In the genomic region with DNA sequence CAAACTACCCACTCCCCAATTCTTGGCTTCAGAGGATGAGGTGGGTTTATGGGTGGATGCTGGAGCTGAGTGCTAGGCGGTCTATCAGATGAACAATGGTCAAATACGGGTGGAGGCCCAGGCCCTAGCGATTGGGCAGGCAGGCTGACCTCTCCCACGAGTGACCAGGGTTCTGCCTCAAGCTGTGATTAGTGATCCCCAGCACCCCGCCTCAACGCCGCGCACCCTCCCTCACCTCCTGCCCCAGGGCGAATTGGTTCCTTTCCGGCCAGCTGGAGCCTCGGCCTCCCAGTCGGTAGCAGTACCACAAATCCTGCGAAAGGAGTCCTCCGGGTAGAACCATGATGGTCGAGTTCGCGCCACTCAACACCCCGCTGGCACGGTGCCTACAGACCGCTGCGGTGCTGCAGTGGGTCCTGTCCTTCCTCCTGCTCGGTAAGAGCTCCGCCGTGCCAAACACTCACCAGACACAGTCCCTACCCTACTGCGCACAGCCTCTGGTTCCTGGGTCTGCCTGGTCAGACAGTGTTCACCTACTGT, we compare ENCODE assay signal across 8 mouse cellular contexts. TPM values are rescaled to one million over a fixed set of nuclear protein-coding genes. Genes with fewer than 3 reads are reported as not detected.
DNase-seq lines count a peak whose midpoint lies in the region; ATAC-seq and TF ChIP-seq lines count a peak whose summit lies in the region.

A gene (minus strand): TSS at position 538 of the 540 bp plus-strand sequence.

- no peaks in the 10 kb centered on the region for H3K36me3 ChIP-seq in heart, embryonic 10.5 days
- H3K36me3 ChIP-seq in embryonic facial prominence, embryonic 12.5 days: no peaks in the 10 kb centered on the region
- no peaks in the 10 kb centered on the region for H3K36me3 ChIP-seq in hindbrain, postnatal 0 days (ENCODE audit: insufficient read depth, low read length)
- no peaks in the 10 kb centered on the region for H3K36me3 ChIP-seq in liver, embryonic 11.5 days (ENCODE audit: control insufficient read depth, insufficient read depth, low read length)
- H3K36me3 ChIP-seq in neural tube, embryonic 11.5 days (ENCODE audit: control insufficient read depth, insufficient read depth, low read length): no peaks in the 10 kb centered on the region

- peak; percentile 67; the same call in 1 of the 2 replicates for ATAC-seq in embryonic facial prominence, embryonic 12.5 days (ENCODE audit: insufficient number of reproducible peaks, insufficient read depth, low FRiP score, low TSS enrichment)
- peak; percentile 53; the same call in 1 of the 2 replicates for ATAC-seq in hindbrain, postnatal 0 days
- no peak for ATAC-seq in liver, embryonic 11.5 days (replicated peaks; ENCODE audit: low FRiP score)
- ATAC-seq in neural tube, embryonic 11.5 days (ENCODE audit: insufficient read depth, low FRiP score, low TSS enrichment): peak; percentile 50; the same call in 1 of the 2 replicates
- ATAC-seq in erythroid progenitor cell, adult 5-6 weeks (replicated peaks; ENCODE audit: low FRiP score, poor library complexity, severe bottlenecking): no peak

- 1% methylated on average over 25 of the region's 25 CpGs for WGBS in heart, embryonic 10.5 days
- 4% methylated on average over 25 of the region's 25 CpGs for WGBS in embryonic facial prominence, embryonic 12.5 days
- 3% methylated on average over 25 of the region's 25 CpGs for WGBS in hindbrain, postnatal 0 days
- 5% methylated on average over 25 of the region's 25 CpGs for WGBS in liver, embryonic 11.5 days
- 4% methylated on average over 25 of the region's 25 CpGs for WGBS in neural tube, embryonic 11.5 days

- peaks cover 6% of the 10 kb centered on the region for H3K4me1 ChIP-seq in heart, embryonic 10.5 days
- H3K4me1 ChIP-seq in embryonic facial prominence, embryonic 12.5 days: peaks cover 5% of the 10 kb centered on the region; the same call in 1 of the 2 replicates
- peaks cover 7% of the 10 kb centered on the region; the same call in 1 of the 2 replicates for H3K4me1 ChIP-seq in hindbrain, postnatal 0 days (ENCODE audit: insufficient read depth, low read length)
- H3K4me1 ChIP-seq in liver, embryonic 11.5 days (replicated peaks; ENCODE audit: control insufficient read depth, insufficient read depth, low read length): no peaks in the 10 kb centered on the region
- H3K4me1 ChIP-seq in neural tube, embryonic 11.5 days (ENCODE audit: control insufficient read depth, insufficient read depth, low read length): no peaks in the 10 kb centered on the region

- peak within 1 kb of the TSS; percentile 61 for H3K4me2 ChIP-seq in embryonic facial prominence, embryonic 12.5 days (replicated peaks)
- peak within 1 kb of the TSS; percentile 49 for H3K4me2 ChIP-seq in hindbrain, postnatal 0 days (ENCODE audit: low read depth, low read length)
- H3K4me2 ChIP-seq in liver, embryonic 11.5 days: peak within 1 kb of the TSS; percentile 52
- H3K4me2 ChIP-seq in neural tube, embryonic 11.5 days (ENCODE audit: low read depth): peak within 1 kb of the TSS; percentile 48

- peak; percentile 76 for DNase-seq in heart, embryonic 10.5 days (ENCODE audit: low spot score)
- no peak for DNase-seq in heart, adult 18-20 months
- peak; percentile 38 for DNase-seq in hindbrain, postnatal 0 days (ENCODE audit: low spot score)
- no peak for DNase-seq in liver, embryonic 11.5 days (ENCODE audit: low spot score)
- peak; percentile 47 for DNase-seq in neural tube, embryonic 11.5 days (ENCODE audit: low spot score)
- no peak for DNase-seq in right cerebral cortex, adult 2 months (ENCODE audit: low spot score in 2 of 2)

- H3K9me3 ChIP-seq in heart, embryonic 10.5 days: no peaks in the 10 kb centered on the region
- H3K9me3 ChIP-seq in embryonic facial prominence, embryonic 12.5 days: no peaks in the 10 kb centered on the region
- H3K9me3 ChIP-seq in hindbrain, postnatal 0 days (ENCODE audit: low read length): no peaks in the 10 kb centered on the region
- no peaks in the 10 kb centered on the region for H3K9me3 ChIP-seq in liver, embryonic 11.5 days (ENCODE audit: control insufficient read depth, low read length)
- H3K9me3 ChIP-seq in neural tube, embryonic 11.5 days (ENCODE audit: control insufficient read depth, low read length): no peaks in the 10 kb centered on the region

- peaks cover 31% of the 10 kb centered on the region for H3K27me3 ChIP-seq in heart, embryonic 10.5 days (ENCODE audit: insufficient read depth, poor library complexity, severe bottlenecking)
- H3K27me3 ChIP-seq in embryonic facial prominence, embryonic 12.5 days: 0 out of 2 replicates have a peak, but pooled peaks cover 5% of the 10 kb centered on the region
- no peaks in the 10 kb centered on the region for H3K27me3 ChIP-seq in hindbrain, postnatal 0 days (ENCODE audit: insufficient read depth, low read length)
- H3K27me3 ChIP-seq in liver, embryonic 11.5 days (replicated peaks; ENCODE audit: control insufficient read depth, insufficient read depth, low read length): peaks cover 18% of the 10 kb centered on the region
- no peaks in the 10 kb centered on the region for H3K27me3 ChIP-seq in neural tube, embryonic 11.5 days (ENCODE audit: control insufficient read depth, insufficient read depth, low read length)

- TF ChIP-seq CTCF in hindbrain, postnatal 0 days (IDR thresholded peaks at IDR 0.05; ENCODE audit: low read depth): no peak

- peak within 1 kb of the TSS; percentile 58 for H3K4me3 ChIP-seq in heart, embryonic 10.5 days
- peak within 1 kb of the TSS; percentile 32 for H3K4me3 ChIP-seq in embryonic facial prominence, embryonic 12.5 days
- H3K4me3 ChIP-seq in hindbrain, postnatal 0 days (ENCODE audit: low read length): peak within 1 kb of the TSS; percentile 30
- H3K4me3 ChIP-seq in liver, embryonic 11.5 days (ENCODE audit: low read depth, low read length): peak within 1 kb of the TSS; percentile 23; the same call in 1 of the 2 replicates
- peak within 1 kb of the TSS; percentile 27 for H3K4me3 ChIP-seq in neural tube, embryonic 11.5 days (ENCODE audit: low read depth, low read length)

- peak within 1 kb of the TSS; percentile 62; the same call in 1 of the 2 replicates for H3K27ac ChIP-seq in heart, embryonic 10.5 days
- no peak within 1 kb of the TSS for H3K27ac ChIP-seq in embryonic facial prominence, embryonic 12.5 days
- H3K27ac ChIP-seq in hindbrain, postnatal 0 days: no peak within 1 kb of the TSS
- no peak within 1 kb of the TSS for H3K27ac ChIP-seq in liver, embryonic 11.5 days (ENCODE audit: low read depth, low read length)
- no peak within 1 kb of the TSS for H3K27ac ChIP-seq in neural tube, embryonic 11.5 days (ENCODE audit: low read depth, low read length)

- H3K9ac ChIP-seq in embryonic facial prominence, embryonic 12.5 days: peak within 1 kb of the TSS; percentile 52; the same call in 1 of the 2 replicates
- H3K9ac ChIP-seq in hindbrain, postnatal 0 days (replicated peaks; ENCODE audit: low read length): peak within 1 kb of the TSS; percentile 37; the same call in 1 of the 2 replicates
- H3K9ac ChIP-seq in liver, embryonic 11.5 days (ENCODE audit: low read depth, low read length): no peak within 1 kb of the TSS
- peak within 1 kb of the TSS; percentile 30 for H3K9ac ChIP-seq in neural tube, embryonic 11.5 days (ENCODE audit: low read length)

RNA-seq across cellular contexts. Expression of the gene that starts here (rescaled TPM):
- polyA plus RNA-seq in heart, embryonic 10.5 days (2016; fragmentation: Nextera tagmentation; extraction: Ambion mirVana): 0.05 and 0.15 TPM in 2 replicates
- total RNA-seq in heart, adult 18-20 months (2021): not detected
- 1.2 and 1.3 TPM in 2 replicates for polyA plus RNA-seq in embryonic facial prominence, embryonic 12.5 days (2016; fragmentation: Nextera tagmentation; extraction: Ambion mirVana)
- 0.89 and 1.7 TPM in 2 replicates for total RNA-seq in hindbrain, postnatal 0 days (2014; rRNA removed)
- polyA plus RNA-seq in hindbrain, postnatal 0 days (2015; fragmentation: Nextera tagmentation; extraction: Ambion mirVana): 0.79 and 0.89 TPM in 2 replicates
- polyA plus RNA-seq in liver, embryonic 11.5 days (2014; fragmentation: Nextera tagmentation; extraction: Ambion mirVana): not detected in 2 replicates
- polyA plus RNA-seq in neural tube, embryonic 11.5 days (2014; fragmentation: Nextera tagmentation; extraction: Ambion mirVana): 0.17 and 0.28 TPM in 2 replicates
- not detected in 2 replicates for total RNA-seq in erythroid progenitor cell, adult 5-6 weeks (2015; ENCODE audit: low replicate concordance)
- total RNA-seq in erythroid progenitor cell, adult 5-6 weeks (2017; ENCODE audit: low replicate concordance): not detected in 2 replicates

Comparison
In these comparisons a context has a peak if more than half of its experiments do, and no peak if none do; other contexts are left out.
1. Peak in DNase-seq, H3K4me3 ChIP-seq and H3K27ac ChIP-seq in heart, embryonic 10.5 days; RNA of the gene not detected or under 1 TPM.
2. Peak in DNase-seq, ATAC-seq, H3K4me3 ChIP-seq, H3K9ac ChIP-seq and H3K4me2 ChIP-seq in neural tube, embryonic 11.5 days; RNA of the gene not detected or under 1 TPM.
3. ATAC-seq: peak in embryonic facial prominence, embryonic 12.5 days (single experiment) and hindbrain, postnatal 0 days (single experiment); none in liver, embryonic 11.5 days (single experiment) and erythroid progenitor cell, adult 5-6 weeks (single experiment).
4. Peak in every context shown above with its lines, with median percentiles within 50 percentile points of each other: H3K4me3 ChIP-seq and H3K4me2 ChIP-seq.